Comparison of ENCODE assay signal across 25 mouse cellular contexts in the genomic region with DNA sequence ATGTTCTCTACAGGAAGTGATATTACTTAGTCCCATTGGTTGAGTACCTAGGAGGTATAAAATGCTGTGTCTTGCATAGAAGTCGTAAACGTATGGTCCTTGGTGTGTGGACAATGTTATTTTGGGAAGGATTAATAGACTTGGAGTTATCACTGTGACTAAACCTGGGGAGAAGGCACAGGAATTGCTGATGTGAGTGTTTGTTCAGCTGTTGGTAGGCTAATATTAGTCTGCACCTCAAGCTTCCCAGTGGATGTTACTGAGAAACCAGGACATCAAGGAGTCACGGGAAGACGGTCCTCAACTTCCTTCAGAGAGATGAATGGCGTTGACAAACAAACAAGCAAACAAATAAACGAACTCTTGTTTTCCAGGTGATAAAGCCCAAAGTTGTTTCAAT.
"Had no signal": no experiment of that assay in that cellular context is flagged by ENCODE, and none has a peak within 500 bp of the region (broad histone marks: within the 10 kb centered on the region; RNA-seq: fewer than 3 reads in every experiment).

No protein-coding gene starts in this region.

- H3K9me3 ChIP-seq: heart, embryonic 15.5 days; hindbrain, embryonic 13.5 days; hindbrain, embryonic 15.5 days; limb, embryonic 13.5 days; limb, embryonic 15.5 days; liver, embryonic 12.5 days had no signal

- H3K4me2 ChIP-seq: heart, embryonic 11.5 days; heart, embryonic 13.5 days; heart, embryonic 15.5 days; hindbrain, embryonic 13.5 days; hindbrain, embryonic 15.5 days; limb, embryonic 13.5 days; limb, embryonic 15.5 days; liver, embryonic 12.5 days had no signal

- H3K9ac ChIP-seq: heart, embryonic 13.5 days; heart, embryonic 15.5 days; hindbrain, embryonic 13.5 days; hindbrain, embryonic 15.5 days; limb, embryonic 13.5 days; limb, embryonic 15.5 days; liver, embryonic 12.5 days; liver, embryonic 14.5 days had no signal

- H3K27me3 ChIP-seq: heart, embryonic 13.5 days; heart, embryonic 15.5 days; hindbrain, embryonic 13.5 days; hindbrain, embryonic 15.5 days; limb, embryonic 13.5 days; limb, embryonic 15.5 days; liver, embryonic 12.5 days had no signal

- H3K4me3 ChIP-seq: heart, adult 2 months; heart, embryonic 13.5 days; heart, embryonic 15.5 days; hindbrain, embryonic 13.5 days; hindbrain, embryonic 15.5 days; limb, embryonic 13.5 days; limb, embryonic 15.5 days; liver, embryonic 12.5 days had no signal

- H3K27ac ChIP-seq: heart, adult 2 months; heart, embryonic 13.5 days; heart, embryonic 15.5 days; hindbrain, embryonic 13.5 days; hindbrain, embryonic 15.5 days; hindbrain, postnatal 0 days; kidney, postnatal 0 days; limb, embryonic 13.5 days; limb, embryonic 15.5 days; liver, embryonic 12.5 days; liver, embryonic 14.5 days had no signal

- H3K4me1 ChIP-seq: heart, embryonic 13.5 days; heart, embryonic 15.5 days; hindbrain, embryonic 13.5 days; hindbrain, embryonic 15.5 days; limb, embryonic 13.5 days; limb, embryonic 15.5 days; liver, embryonic 12.5 days had no signal

- ATAC-seq: hindbrain, postnatal 0 days; intestine, embryonic 16.5 days; liver, embryonic 12.5 days had no signal

- DNase-seq: gastrocnemius, postnatal 14 days; gastrocnemius, postnatal 36 days; heart, adult 11 months; heart, adult 2 months; heart, postnatal 14 days; heart, postnatal 36 days; kidney, adult 18-20 months; kidney, adult 8-10 months; kidney, postnatal 14 days; kidney, postnatal 36 days; layer of hippocampus, adult 9-11 months; layer of hippocampus, postnatal 36 days; left cerebral cortex, postnatal 4 days had no signal

- H3K36me3 ChIP-seq: heart, embryonic 13.5 days; heart, embryonic 15.5 days; hindbrain, embryonic 13.5 days; hindbrain, embryonic 15.5 days; limb, embryonic 13.5 days; limb, embryonic 15.5 days; liver, embryonic 12.5 days had no signal
